Mouse (Mus musculus): ENCODE measurements around the gene Hint1. TPM values are rescaled to one million over a fixed set of nuclear protein-coding genes. Genes with fewer than 3 reads are reported as not detected.

Hint1 gene
- polyA plus RNA-seq, 1 experiment from 2014 or later = 685 TPM

- Histone ChIP-seq H3K4me2 (ENCODE audit: low read length) (peak overlapping the region; percentile 60), H3K9ac (replicated peaks; ENCODE audit: low read depth, low read length) (peak overlapping the region; percentile 77; the same call in 1 of the 2 replicates), H3K27me3 (replicated peaks; ENCODE audit: control insufficient read depth, insufficient read depth, low read length) (no peaks in the 10 kb centered on the region), H3K9me3 (ENCODE audit: control insufficient read depth, low read length) (no peaks in the 10 kb centered on the region), H3K4me1 (replicated peaks; ENCODE audit: control insufficient read depth, insufficient read depth, low read length) (peaks cover 11% of the 10 kb centered on the region), H3K36me3 (ENCODE audit: control insufficient read depth, insufficient read depth) (no peaks in the 10 kb centered on the region), H3K4me3 (replicated peaks; ENCODE audit: low read length) (peak overlapping the region; percentile 85), H3K27ac (ENCODE audit: low read length) (peak overlapping the region; percentile 75)
- WGBS = 21% methylated on average over 11 of the region's 11 CpGs
- no peak for ATAC-seq
Observed at GRCm38 (mm10) chr11:54859322-54860165, 6.6 kb upstream of the Hint1 start.

GRCm38 (mm10) chr11:54860256-54861038 is 5.7 kb upstream of the Hint1 start, which contains the start of gene Lyrm7:
TSS of gene Lyrm7 (minus strand) at chr11:54860916.
- H3K27ac ChIP-seq (ENCODE audit: low read length) = peak within 1 kb of the TSS; percentile 93
- peak; percentile 98 for ATAC-seq
- H3K36me3 ChIP-seq (ENCODE audit: control insufficient read depth, insufficient read depth) = no peaks in the 10 kb centered on the region
- H3K27me3 ChIP-seq (replicated peaks; ENCODE audit: control insufficient read depth, insufficient read depth, low read length) = no peaks in the 10 kb centered on the region
- no peaks in the 10 kb centered on the region for H3K9me3 ChIP-seq (ENCODE audit: control insufficient read depth, low read length)
- WGBS = under 1% methylated on average over 42 of the region's 42 CpGs
- H3K4me3 ChIP-seq (replicated peaks; ENCODE audit: low read length) = peak within 1 kb of the TSS; percentile 85
- peak within 1 kb of the TSS; percentile 60 for H3K4me2 ChIP-seq (ENCODE audit: low read length)
- H3K4me1 ChIP-seq (replicated peaks; ENCODE audit: control insufficient read depth, insufficient read depth, low read length) = peaks cover 14% of the 10 kb centered on the region
- peak within 1 kb of the TSS; percentile 77 for H3K9ac ChIP-seq (replicated peaks; ENCODE audit: low read depth, low read length)

- Histone ChIP-seq H3K4me2 (ENCODE audit: low read length) (no peak overlapping the region; the same call in 1 of the 2 replicates), H3K27me3 (replicated peaks; ENCODE audit: control insufficient read depth, insufficient read depth, low read length) (no peaks in the 10 kb centered on the region), H3K4me1 (replicated peaks; ENCODE audit: control insufficient read depth, insufficient read depth, low read length) (peaks cover 18% of the 10 kb centered on the region), H3K9me3 (ENCODE audit: control insufficient read depth, low read length) (no peaks in the 10 kb centered on the region), H3K9ac (replicated peaks; ENCODE audit: low read depth, low read length) (no peak overlapping the region; the same call in 1 of the 2 replicates), H3K4me3 (replicated peaks; ENCODE audit: low read length) (no peak overlapping the region), H3K36me3 (ENCODE audit: control insufficient read depth, insufficient read depth) (no peaks in the 10 kb centered on the region), H3K27ac (ENCODE audit: low read length) (no peak overlapping the region)
- 87% methylated on average over 5 of the region's 5 CpGs for WGBS
- no peak for ATAC-seq
Observed at GRCm38 (mm10) chr11:54861471-54862420, 4.4 kb upstream of the Hint1 start.

GRCm38 (mm10) chr11:54862621-54863520 is 3.3 kb upstream of the Hint1 start:
- Histone ChIP-seq H3K4me2 (ENCODE audit: low read length) (no peak overlapping the region), H3K27me3 (replicated peaks; ENCODE audit: control insufficient read depth, insufficient read depth, low read length) (no peaks in the 10 kb centered on the region), H3K4me1 (replicated peaks; ENCODE audit: control insufficient read depth, insufficient read depth, low read length) (peaks cover 23% of the 10 kb centered on the region), H3K9me3 (ENCODE audit: control insufficient read depth, low read length) (no peaks in the 10 kb centered on the region), H3K4me3 (replicated peaks; ENCODE audit: low read length) (no peak overlapping the region), H3K9ac (replicated peaks; ENCODE audit: low read depth, low read length) (no peak overlapping the region), H3K27ac (ENCODE audit: low read length) (no peak overlapping the region), H3K36me3 (ENCODE audit: control insufficient read depth, insufficient read depth) (no peaks in the 10 kb centered on the region)
- no peak for ATAC-seq
- 44% methylated on average over 10 of the region's 10 CpGs for WGBS

- peak overlapping the region; percentile 87 for H3K4me3 ChIP-seq (replicated peaks; ENCODE audit: low read length)
- WGBS = 69% methylated on average over 6 of the region's 6 CpGs
- peaks cover 33% of the 10 kb centered on the region for H3K4me1 ChIP-seq (replicated peaks; ENCODE audit: control insufficient read depth, insufficient read depth, low read length)
- peaks cover 3% of the 10 kb centered on the region; the same call in 1 of the 2 replicates for H3K36me3 ChIP-seq (ENCODE audit: control insufficient read depth, insufficient read depth)
- peak overlapping the region; percentile 48 for H3K4me2 ChIP-seq (ENCODE audit: low read length)
- no peak for ATAC-seq
- H3K9ac ChIP-seq (replicated peaks; ENCODE audit: low read depth, low read length) = peak overlapping the region; percentile 97
- H3K27ac ChIP-seq (ENCODE audit: low read length) = peak overlapping the region; percentile 75
- no peaks in the 10 kb centered on the region for H3K9me3 ChIP-seq (ENCODE audit: control insufficient read depth, low read length)
- H3K27me3 ChIP-seq (replicated peaks; ENCODE audit: control insufficient read depth, insufficient read depth, low read length) = no peaks in the 10 kb centered on the region
Observed at GRCm38 (mm10) chr11:54865330-54866085, 675 bp upstream of the Hint1 start.

GRCm38 (mm10) chr11:54867049-54867385 is 834 bp downstream of the Hint1 start:
- ATAC-seq = no peak
- Histone ChIP-seq H3K9me3 (ENCODE audit: control insufficient read depth, low read length) (no peaks in the 10 kb centered on the region), H3K27me3 (replicated peaks; ENCODE audit: control insufficient read depth, insufficient read depth, low read length) (no peaks in the 10 kb centered on the region), H3K4me1 (replicated peaks; ENCODE audit: control insufficient read depth, insufficient read depth, low read length) (peaks cover 33% of the 10 kb centered on the region), H3K9ac (replicated peaks; ENCODE audit: low read depth, low read length) (peak overlapping the region; percentile 97), H3K4me3 (replicated peaks; ENCODE audit: low read length) (peak overlapping the region; percentile 87), H3K27ac (ENCODE audit: low read length) (peak overlapping the region; percentile 75), H3K4me2 (ENCODE audit: low read length) (peak overlapping the region; percentile 80), H3K36me3 (ENCODE audit: control insufficient read depth, insufficient read depth) (peaks cover 15% of the 10 kb centered on the region)
- WGBS = 3% methylated on average over 5 of the region's 5 CpGs

- H3K4me3 ChIP-seq (replicated peaks; ENCODE audit: low read length) = peak overlapping the region; percentile 87
- no peaks in the 10 kb centered on the region for H3K27me3 ChIP-seq (replicated peaks; ENCODE audit: control insufficient read depth, insufficient read depth, low read length)
- 83% methylated on average over 3 of the region's 3 CpGs for WGBS
- no peak overlapping the region for H3K27ac ChIP-seq (ENCODE audit: low read length)
- H3K4me2 ChIP-seq (ENCODE audit: low read length) = peak overlapping the region; percentile 80
- ATAC-seq = no peak
- H3K9ac ChIP-seq (replicated peaks; ENCODE audit: low read depth, low read length) = no peak overlapping the region
- peaks cover 29% of the 10 kb centered on the region for H3K4me1 ChIP-seq (replicated peaks; ENCODE audit: control insufficient read depth, insufficient read depth, low read length)
- H3K9me3 ChIP-seq (ENCODE audit: control insufficient read depth, low read length) = no peaks in the 10 kb centered on the region
- peaks cover 23% of the 10 kb centered on the region for H3K36me3 ChIP-seq (ENCODE audit: control insufficient read depth, insufficient read depth)
Observed at GRCm38 (mm10) chr11:54867903-54868434, 1.8 kb downstream of the Hint1 start.
